Mouse (Mus musculus): ENCODE data around the gene Asic4.

GRCm38 (mm10) chr1:75501905-75502304 is 51.7 kb downstream of the Asic4 start:
- TF ChIP-seq TAL1 (IDR thresholded peaks at IDR 0.05; ENCODE audit: low read length): no peak
- TF ChIP-seq GATA1 (IDR thresholded peaks at IDR 0.05; ENCODE audit: low read length): no peak

Data from erythroblast, embryonic 14.5 days (primary cell).